Mouse (Mus musculus): Measurements from ENCODE around the gene Slc16a11. TPM values are rescaled to one million over a fixed set of nuclear protein-coding genes. Genes with fewer than 3 reads are reported as not detected.

Slc16a11 gene
- polyA plus RNA-seq, 1 experiment, result 17.4 TPM

- H3K79me2 ChIP-seq (ENCODE audit: control insufficient read depth, insufficient read depth), result no peaks in the 10 kb centered on the region
- no peak overlapping the region for H3K4me2 ChIP-seq (ENCODE audit: low read depth)
- no peak overlapping the region for H3ac ChIP-seq (ENCODE audit: control insufficient read depth, insufficient read length)
- TF ChIP-seq E2F4 (IDR thresholded peaks at IDR 0.05; ENCODE audit: insufficient read depth) (no peak), MYOD1 (IDR thresholded peaks at IDR 0.05; ENCODE audit: control insufficient read depth in 1 of 3, insufficient read length in 2 of 3, low read depth in 2 of 3) (no peak), TCF12 (IDR thresholded peaks at IDR 0.05; ENCODE audit: insufficient read depth, poor library complexity, severe bottlenecking) (no peak), POLR2A (IDR thresholded peaks at IDR 0.05; ENCODE audit: insufficient read length, low read depth) (no peak), TCF3 (IDR thresholded peaks at IDR 0.05; ENCODE audit: insufficient read length, low read depth) (no peak), REST (IDR thresholded peaks at IDR 0.05; ENCODE audit: insufficient read depth, insufficient read length) (no peak), CEBPB (IDR thresholded peaks at IDR 0.05; ENCODE audit: insufficient read depth, poor library complexity, severe bottlenecking) (no peak)
- H3K27me3 ChIP-seq (ENCODE audit: control insufficient read depth, insufficient read depth, insufficient read length), result no peaks in the 10 kb centered on the region
- H3K4me3 ChIP-seq, result no peak overlapping the region
- no peaks in the 10 kb centered on the region for H3K36me3 ChIP-seq (ENCODE audit: control insufficient read depth, insufficient read depth)
Measured at GRCm38 (mm10) chr11:70171181-70171580, 41.4 kb upstream of the Slc16a11 start.

GRCm38 (mm10) chr11:70171847-70172246 is 40.7 kb upstream of the Slc16a11 start:
- Histone ChIP-seq H3ac (ENCODE audit: control insufficient read depth, insufficient read length) (no peak overlapping the region), H3K4me3 (no peak overlapping the region), H3K4me2 (ENCODE audit: low read depth) (no peak overlapping the region), H3K27me3 (ENCODE audit: control insufficient read depth, insufficient read depth, insufficient read length) (no peaks in the 10 kb centered on the region), H3K36me3 (ENCODE audit: control insufficient read depth, insufficient read depth) (no peaks in the 10 kb centered on the region), H3K79me2 (ENCODE audit: control insufficient read depth, insufficient read depth) (no peaks in the 10 kb centered on the region)
- no peak for TF ChIP-seq CEBPB (IDR thresholded peaks at IDR 0.05; ENCODE audit: insufficient read depth, poor library complexity, severe bottlenecking)
- no peak for TF ChIP-seq E2F4 (IDR thresholded peaks at IDR 0.05; ENCODE audit: insufficient read depth)
- no peak for TF ChIP-seq MYOD1 (IDR thresholded peaks at IDR 0.05; ENCODE audit: control insufficient read depth in 1 of 3, insufficient read length in 2 of 3, low read depth in 2 of 3)
- no peak for TF ChIP-seq REST (IDR thresholded peaks at IDR 0.05; ENCODE audit: insufficient read depth, insufficient read length)
- no peak for TF ChIP-seq SRF (IDR thresholded peaks at IDR 0.05; ENCODE audit: control insufficient read depth, insufficient read length, low read depth)
- no peak for TF ChIP-seq POLR2A (IDR thresholded peaks at IDR 0.05; ENCODE audit: insufficient read length, low read depth)
- no peak for TF ChIP-seq MYOG (IDR thresholded peaks at IDR 0.05; ENCODE audit: control insufficient read depth in 1 of 3, insufficient read depth in 1 of 3, insufficient read length in 2 of 3, low read depth in 2 of 3)
- no peak for TF ChIP-seq TCF12 (IDR thresholded peaks at IDR 0.05; ENCODE audit: insufficient read depth, poor library complexity, severe bottlenecking)
- TF ChIP-seq USF1 (IDR thresholded peaks at IDR 0.05; ENCODE audit: low read depth), result no peak
- no peak for TF ChIP-seq TCF3 (IDR thresholded peaks at IDR 0.05; ENCODE audit: insufficient read length, low read depth)
- no peak for TF ChIP-seq POLR2AphosphoS2 (IDR thresholded peaks at IDR 0.05; ENCODE audit: insufficient read length, low read depth)
- TF ChIP-seq MAX (IDR thresholded peaks at IDR 0.05; ENCODE audit: low read depth), result no peak

- Histone ChIP-seq H3K4me2 (ENCODE audit: low read depth) (no peak overlapping the region), H3K36me3 (ENCODE audit: control insufficient read depth, insufficient read depth) (no peaks in the 10 kb centered on the region), H3ac (ENCODE audit: control insufficient read depth, insufficient read length) (no peak overlapping the region), H3K27me3 (ENCODE audit: control insufficient read depth, insufficient read depth, insufficient read length) (no peaks in the 10 kb centered on the region), H3K4me3 (no peak overlapping the region), H3K79me2 (ENCODE audit: control insufficient read depth, insufficient read depth) (no peaks in the 10 kb centered on the region)
- TF ChIP-seq E2F4 (IDR thresholded peaks at IDR 0.05; ENCODE audit: insufficient read depth) (no peak), TCF3 (IDR thresholded peaks at IDR 0.05; ENCODE audit: insufficient read length, low read depth) (no peak), MYOG (IDR thresholded peaks at IDR 0.05; ENCODE audit: control insufficient read depth in 1 of 3, insufficient read depth in 1 of 3, insufficient read length in 2 of 3, low read depth in 2 of 3) (no peak), SRF (IDR thresholded peaks at IDR 0.05; ENCODE audit: control insufficient read depth, insufficient read length, low read depth) (no peak), CEBPB (IDR thresholded peaks at IDR 0.05; ENCODE audit: insufficient read depth, poor library complexity, severe bottlenecking) (no peak), USF1 (IDR thresholded peaks at IDR 0.05; ENCODE audit: low read depth) (no peak), TCF12 (IDR thresholded peaks at IDR 0.05; ENCODE audit: insufficient read depth, poor library complexity, severe bottlenecking) (no peak)
Measured at GRCm38 (mm10) chr11:70172298-70172697, 40.3 kb upstream of the Slc16a11 start.

- no peaks in the 10 kb centered on the region for H3K79me2 ChIP-seq (ENCODE audit: control insufficient read depth, insufficient read depth)
- no peak for TF ChIP-seq CEBPB (IDR thresholded peaks at IDR 0.05; ENCODE audit: insufficient read depth, poor library complexity, severe bottlenecking)
- H3K36me3 ChIP-seq (ENCODE audit: control insufficient read depth, insufficient read depth), result no peaks in the 10 kb centered on the region
- no peaks in the 10 kb centered on the region for H3K27me3 ChIP-seq (ENCODE audit: control insufficient read depth, insufficient read depth, insufficient read length)
- H3K4me2 ChIP-seq (ENCODE audit: low read depth), result no peak overlapping the region
- H3ac ChIP-seq (ENCODE audit: control insufficient read depth, insufficient read length), result no peak overlapping the region
- H3K4me3 ChIP-seq, result no peak overlapping the region
Measured at GRCm38 (mm10) chr11:70174491-70174890, 38.1 kb upstream of the Slc16a11 start.

- Histone ChIP-seq H3K4me3 (no peak overlapping the region), H3ac (ENCODE audit: control insufficient read depth, insufficient read length) (no peak overlapping the region), H3K36me3 (ENCODE audit: control insufficient read depth, insufficient read depth) (no peaks in the 10 kb centered on the region), H3K27me3 (ENCODE audit: control insufficient read depth, insufficient read depth, insufficient read length) (no peaks in the 10 kb centered on the region), H3K79me2 (ENCODE audit: control insufficient read depth, insufficient read depth) (no peaks in the 10 kb centered on the region), H3K4me2 (ENCODE audit: low read depth) (no peak overlapping the region)
- TF ChIP-seq MYOG (IDR thresholded peaks at IDR 0.05; ENCODE audit: control insufficient read depth in 1 of 3, insufficient read depth in 1 of 3, insufficient read length in 2 of 3, low read depth in 2 of 3) (no peak), TCF3 (IDR thresholded peaks at IDR 0.05; ENCODE audit: insufficient read length, low read depth) (no peak), MYOD1 (IDR thresholded peaks at IDR 0.05; ENCODE audit: control insufficient read depth in 1 of 3, insufficient read length in 2 of 3, low read depth in 2 of 3) (no peak), USF1 (IDR thresholded peaks at IDR 0.05; ENCODE audit: low read depth) (no peak)
Measured at GRCm38 (mm10) chr11:70177647-70178046, 34.9 kb upstream of the Slc16a11 start.
